Mouse (Mus musculus) erythroblast, adult 5-6 weeks (primary cell): ENCODE data around the gene Ceacam15. TPM values are rescaled to one million over a fixed set of nuclear protein-coding genes. Genes with fewer than 3 reads are reported as not detected.
"Not testable (repeated sequence)": the region's sequence is repeated elsewhere in the genome, so short reads cannot be mapped to it uniquely, and the experiment has no call there.

ENCODE experiments used
- ATAC-seq: replicated peaks from 2 replicates; pipeline ENCODE4 v1.8.0; 2016; ENCODE audit warnings: moderate number of reproducible peaks, mild to moderate bottlenecking, moderate TSS enrichment, inconsistent platforms; ENCODE audit not compliant: poor library complexity, low FRiP score, severe bottlenecking
- total RNA-seq, 2 experiments: library from RNA; stranded (forward) in 1 of 2; stranded (reverse) in 1 of 2; fragments of 150-400 nt in 1 of 2; fragments of 200-764, 138-1000 nt in 1 of 2; gene quantifications; 2 replicates each; pipeline versions ENCODE4 v1.2.3 to v1.2.4; 2015 to 2017; ENCODE audit warnings: low replicate concordance in 2 of 2

Ceacam15 gene
- not detected in 2 replicates for total RNA-seq (2015; ENCODE audit: low replicate concordance)
- total RNA-seq (2017; ENCODE audit: low replicate concordance) = 0.56 TPM in 1 of 2 replicates, not detected in the other

GRCm38 (mm10) chr7:16675605-16676004, at the start of gene Ceacam15:
Ceacam15 (minus strand) TSS chr7:16675705.
- ATAC-seq = no peak

- ATAC-seq = not testable (repeated sequence)
Measured at GRCm38 (mm10) chr7:16722490-16722889, 47.0 kb upstream of the Ceacam15 start.

GRCm38 (mm10) chr7:16721629-16722028, 46.1 kb upstream of the Ceacam15 start, which contains the start of gene Ceacam9:
Ceacam9 (plus strand) TSS chr7:16721929.
- no peak for ATAC-seq

GRCm38 (mm10) chr7:16716456-16717152, 41.1 kb upstream of the Ceacam15 start:
- ATAC-seq = not testable (repeated sequence)

- ATAC-seq = no peak
Measured at GRCm38 (mm10) chr7:16712633-16713415, 37.3 kb upstream of the Ceacam15 start.

- no peak for ATAC-seq
Measured at GRCm38 (mm10) chr7:16710604-16711003, 35.1 kb upstream of the Ceacam15 start.

GRCm38 (mm10) chr7:16708244-16708643, 32.7 kb upstream of the Ceacam15 start:
- ATAC-seq = no peak

GRCm38 (mm10) chr7:16706385-16706784, 30.9 kb upstream of the Ceacam15 start:
- no peak for ATAC-seq

- ATAC-seq = no peak
Measured at GRCm38 (mm10) chr7:16700583-16700982, 25.1 kb upstream of the Ceacam15 start.

- peak; percentile 74; the same call in 1 of the 2 replicates for ATAC-seq
Measured at GRCm38 (mm10) chr7:16699042-16699441, 23.5 kb upstream of the Ceacam15 start.

GRCm38 (mm10) chr7:16695025-16695424, 19.5 kb upstream of the Ceacam15 start:
- ATAC-seq = no peak

GRCm38 (mm10) chr7:16689196-16689595, 13.7 kb upstream of the Ceacam15 start:
- no peak for ATAC-seq

- not testable (repeated sequence) for ATAC-seq
Measured at GRCm38 (mm10) chr7:16680194-16680593, 4.7 kb upstream of the Ceacam15 start.

GRCm38 (mm10) chr7:16674699-16675098, 806 bp downstream of the Ceacam15 start:
- not testable (repeated sequence) for ATAC-seq

GRCm38 (mm10) chr7:16673823-16674222, 1.7 kb downstream of the Ceacam15 start:
- ATAC-seq = no peak

- ATAC-seq = 0 out of 2 replicates have a peak, but pooled peaks have one; percentile 46
Measured at GRCm38 (mm10) chr7:16668331-16668930, 7.1 kb downstream of the Ceacam15 start.

- ATAC-seq = no peak
Measured at GRCm38 (mm10) chr7:16644260-16644659, 31.2 kb downstream of the Ceacam15 start.

GRCm38 (mm10) chr7:16643106-16643505, 32.4 kb downstream of the Ceacam15 start:
- not testable (repeated sequence) for ATAC-seq

GRCm38 (mm10) chr7:16639028-16639427, 36.5 kb downstream of the Ceacam15 start:
- no peak for ATAC-seq

GRCm38 (mm10) chr7:16635116-16635515, 40.4 kb downstream of the Ceacam15 start:
- ATAC-seq = no peak
